Mouse (Mus musculus) limb, embryonic 14.5 days (tissue): ENCODE measurements around the gene Kcnmb4. TPM values are rescaled to one million over a fixed set of nuclear protein-coding genes. Genes with fewer than 3 reads are reported as not detected.

Experiments
- ATAC-seq: fragments of 200-750 bp; cut with Nextera tagmentation; 2 replicates; pipeline ENCODE4 v1.8.0; 2017; ENCODE audit warnings: low read depth, moderate number of reproducible peaks, moderate TSS enrichment; ENCODE audit not compliant: low FRiP score
- DNase-seq: peaks from one replicate; pipeline ENCODE4 v3.0.0-alpha.2; 2015; ENCODE audit warnings: low spot score
- H3K27ac ChIP-seq: fragments of 300-500 bp; sonication (generic); replicated peaks from 2 replicates; pipeline ENCODE4 v1.5.1; 2014; ENCODE audit warnings: low read depth, mild to moderate bottlenecking, low read length, moderate library complexity, mixed read lengths
- H3K27me3 ChIP-seq: fragments of 300-500 bp; sonication (generic); 2 replicates; pipeline ENCODE4 v1.6.1; 2014; ENCODE audit warnings: low read length, mixed read lengths; ENCODE audit not compliant: control insufficient read depth, insufficient read depth
- H3K36me3 ChIP-seq: fragments of 300-500 bp; sonication (generic); 2 replicates; pipeline ENCODE4 v1.6.1; 2014; ENCODE audit warnings: mild to moderate bottlenecking, low read length, moderate library complexity, mixed read lengths; ENCODE audit not compliant: control insufficient read depth, insufficient read depth
- H3K4me1 ChIP-seq: fragments of 300-500 bp; sonication (generic); 2 replicates; pipeline ENCODE4 v1.6.1; 2014; ENCODE audit warnings: antibody characterized with exemption, low read length, mixed read lengths; ENCODE audit not compliant: control insufficient read depth, insufficient read depth
- H3K4me2 ChIP-seq: fragments of 300-500 bp; sonication (generic); replicated peaks from 2 replicates; pipeline ENCODE4 v1.6.1; 2014; ENCODE audit warnings: low read depth, mild to moderate bottlenecking, low read length, moderate library complexity; ENCODE audit not compliant: severe bottlenecking
- H3K4me3 ChIP-seq: fragments of 300-500 bp; sonication (generic); replicated peaks from 2 replicates; pipeline ENCODE4 v1.5.1; 2014; ENCODE audit warnings: low read length
- H3K9ac ChIP-seq: fragments of 300-500 bp; sonication (generic); 2 replicates; pipeline ENCODE4 v1.6.1; 2014; ENCODE audit warnings: mild to moderate bottlenecking, low read depth, low read length, moderate library complexity; ENCODE audit not compliant: severe bottlenecking
- H3K9me3 ChIP-seq: fragments of 300-500 bp; sonication (generic); 2 replicates; pipeline ENCODE4 v1.6.1; 2016; ENCODE audit warnings: low read length; ENCODE audit not compliant: control insufficient read depth
- POLR2A ChIP-seq: fragments of 200-500 bp; IDR thresholded peaks from 2 replicates; pipeline ENCODE4 v1.8.0; 2012; ENCODE audit warnings: inconsistent platforms, mild to moderate bottlenecking, moderate library complexity, borderline replicate concordance; ENCODE audit not compliant: insufficient read depth, insufficient read length; ENCODE audit errors: extremely low read depth
- WGBS: fragments of 180-500 bp; shearing (Covaris S2); extraction: QIAGEN DNeasy Blood & Tissue Kit; methylation state at CpG from one replicate; pipeline ENCODE4 v1.1.7; 2014; 5-methylcytosine and 5-hydroxymethylcytosine counted together
- polyA plus RNA-seq, 2 experiments: library from polyadenylated mRNA; depleted of rRNA in 1 of 2; stranded (reverse) in 1 of 2; unstranded in 1 of 2; fragments of >200 nt; fragmentation: Nextera tagmentation in 1 of 2; extraction: Ambion mirVana in 1 of 2; gene quantifications; 2 replicates each; pipeline versions ENCODE4 v1.2.1 to v1.2.3; 2012 to 2014

The Kcnmb4 gene
- polyA plus RNA-seq (2012; rRNA removed) (31.8 and 41.7 TPM in 2 replicates), polyA plus RNA-seq (2014; fragmentation: Nextera tagmentation; extraction: Ambion mirVana) (13.7 and 15.9 TPM in 2 replicates)

DNA sequence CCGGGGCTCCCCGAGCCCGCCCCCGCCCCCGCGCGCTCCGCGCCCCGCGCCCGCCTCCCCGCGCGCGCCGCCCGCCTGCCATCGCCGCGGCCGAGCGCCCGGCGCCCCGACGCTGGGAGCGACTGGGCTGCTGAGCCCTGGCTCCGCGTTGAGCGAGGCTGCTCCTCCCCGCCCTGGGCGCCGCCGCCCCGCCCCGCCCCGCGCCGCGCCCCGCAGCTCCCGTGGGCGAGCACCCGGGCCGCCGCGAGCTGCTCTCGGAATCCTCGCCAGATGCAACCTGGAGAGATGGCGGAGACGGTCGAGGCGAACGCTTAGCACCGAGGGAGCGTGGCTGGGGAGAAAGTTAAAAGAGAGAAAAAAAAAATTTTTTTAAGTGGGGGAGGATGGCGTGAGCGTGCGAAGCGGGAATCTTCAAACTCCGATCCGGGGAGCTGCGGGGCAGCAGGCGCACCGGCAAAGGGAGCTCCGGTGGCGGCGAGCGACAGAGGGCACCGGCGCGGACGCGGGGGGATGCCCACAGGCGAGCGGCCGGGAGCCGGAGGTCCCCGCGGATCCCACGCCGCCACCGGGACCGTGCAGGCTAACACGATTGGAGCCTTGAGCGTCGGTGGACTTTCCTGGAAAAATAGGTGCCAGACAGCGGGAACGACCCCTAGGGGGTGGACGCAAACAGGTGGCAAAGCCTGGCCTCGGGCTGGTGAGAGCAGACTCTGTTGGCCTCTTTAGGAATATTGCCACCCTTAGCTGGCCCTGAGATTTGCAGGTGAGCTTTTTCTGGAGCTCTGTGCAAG lies at the start of gene Kcnmb4:
TSS of gene Kcnmb4 (minus strand) at position 120 of the 791 bp plus-strand sequence.
- Histone ChIP-seq H3K4me1 (peaks cover 13% of the 10 kb centered on the region), H3K36me3 (no peaks in the 10 kb centered on the region), H3K4me3 (peak within 1 kb of the TSS; percentile 67), H3K9me3 (no peaks in the 10 kb centered on the region), H3K4me2 (peak within 1 kb of the TSS; percentile 94), H3K9ac (peak within 1 kb of the TSS; percentile 79), H3K27ac (peak within 1 kb of the TSS; percentile 82), H3K27me3 (no peaks in the 10 kb centered on the region)
- WGBS = under 1% methylated on average over 49 of the region's 92 CpGs
- peak; percentile 75 for ATAC-seq
- DNase-seq = peak; percentile 31
- TF ChIP-seq POLR2A = no peak

DNA sequence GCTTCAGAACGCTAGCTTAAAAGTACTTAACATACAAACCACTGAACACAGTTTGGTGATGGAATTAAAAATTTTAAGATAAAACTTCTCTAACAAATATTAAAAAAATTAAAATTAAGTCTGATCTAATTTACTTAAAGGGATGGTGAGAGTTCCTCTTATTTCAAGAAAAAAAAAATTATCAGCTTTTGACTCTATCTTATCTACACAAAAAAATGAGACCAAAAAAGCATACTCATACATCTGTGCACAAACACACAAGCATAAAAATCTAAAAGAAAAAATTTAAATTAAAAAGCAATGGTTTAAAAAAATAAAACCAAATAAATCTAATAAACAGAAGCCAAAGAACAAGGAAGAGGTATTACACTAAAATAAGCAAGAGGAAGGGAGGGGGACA lies 45.9 kb upstream of the Kcnmb4 start:
- no peaks in the 10 kb centered on the region for H3K27me3 ChIP-seq
- H3K36me3 ChIP-seq = no peaks in the 10 kb centered on the region
- 85% methylated on average over 1 of the region's 1 CpGs for WGBS
- H3K9ac ChIP-seq = no peak overlapping the region
- H3K4me1 ChIP-seq = peaks cover 7% of the 10 kb centered on the region; the same call in 1 of the 2 replicates
- no peak overlapping the region for H3K4me3 ChIP-seq
- TF ChIP-seq POLR2A = no peak
- no peaks in the 10 kb centered on the region for H3K9me3 ChIP-seq
- ATAC-seq (no peak), DNase-seq (no peak)
- no peak overlapping the region for H3K27ac ChIP-seq
- no peak overlapping the region for H3K4me2 ChIP-seq

DNA sequence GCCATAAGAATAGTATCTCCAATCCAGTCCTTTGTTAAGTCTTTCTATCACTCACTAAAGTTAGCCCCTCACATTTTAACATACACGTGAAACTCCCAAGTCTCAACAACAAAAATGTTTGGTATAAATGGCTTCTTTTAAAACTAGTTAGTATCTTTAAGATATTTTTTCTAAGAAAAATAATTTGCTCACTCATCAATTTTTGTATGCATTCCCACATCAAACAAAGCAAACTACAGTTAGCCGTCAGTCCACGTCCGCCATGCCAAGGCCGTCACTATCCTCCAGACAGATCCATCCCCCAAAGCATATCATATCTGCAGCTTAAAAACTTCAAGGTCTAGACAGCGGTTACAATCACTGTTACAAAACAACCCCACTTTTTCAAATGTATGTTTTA lies 41.9 kb upstream of the Kcnmb4 start:
- 91% methylated on average over 6 of the region's 6 CpGs for WGBS
- DNase-seq (no peak), ATAC-seq (no peak)
- no peaks in the 10 kb centered on the region for H3K27me3 ChIP-seq
- no peaks in the 10 kb centered on the region for H3K9me3 ChIP-seq
- peaks cover 6% of the 10 kb centered on the region; the same call in 1 of the 2 replicates for H3K36me3 ChIP-seq
- H3K4me2 ChIP-seq = no peak overlapping the region
- no peak for TF ChIP-seq POLR2A
- no peak overlapping the region for H3K4me3 ChIP-seq
- no peak overlapping the region for H3K27ac ChIP-seq
- H3K9ac ChIP-seq = no peak overlapping the region
- peaks cover 7% of the 10 kb centered on the region; the same call in 1 of the 2 replicates for H3K4me1 ChIP-seq

DNA sequence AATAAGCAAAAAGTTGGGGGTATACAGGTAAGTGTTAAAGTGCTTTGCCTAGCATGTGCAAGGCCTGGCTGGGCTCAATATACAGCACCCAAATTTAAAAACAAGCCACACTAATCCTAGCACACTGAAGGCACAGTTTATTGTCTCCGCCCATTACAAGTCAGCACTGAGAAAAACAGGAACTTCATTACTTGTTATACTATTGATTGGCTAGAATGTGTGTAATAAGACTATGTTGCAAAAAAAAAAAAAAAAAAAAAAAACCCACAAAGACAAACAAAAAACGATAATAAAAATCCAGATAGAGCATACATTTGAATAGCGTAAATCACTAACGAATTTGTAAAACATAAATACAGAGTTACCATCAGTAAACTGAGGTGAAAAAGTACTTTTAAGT lies 41.5 kb upstream of the Kcnmb4 start:
- Histone ChIP-seq H3K9ac (no peak overlapping the region), H3K4me1 (peaks cover 7% of the 10 kb centered on the region; the same call in 1 of the 2 replicates), H3K4me2 (no peak overlapping the region), H3K4me3 (no peak overlapping the region), H3K9me3 (no peaks in the 10 kb centered on the region), H3K27me3 (no peaks in the 10 kb centered on the region), H3K36me3 (peaks cover 6% of the 10 kb centered on the region; the same call in 1 of the 2 replicates), H3K27ac (no peak overlapping the region)
- ATAC-seq (no peak), DNase-seq (no peak)
- no peak for TF ChIP-seq POLR2A
- 90% methylated on average over 4 of the region's 4 CpGs for WGBS

DNA sequence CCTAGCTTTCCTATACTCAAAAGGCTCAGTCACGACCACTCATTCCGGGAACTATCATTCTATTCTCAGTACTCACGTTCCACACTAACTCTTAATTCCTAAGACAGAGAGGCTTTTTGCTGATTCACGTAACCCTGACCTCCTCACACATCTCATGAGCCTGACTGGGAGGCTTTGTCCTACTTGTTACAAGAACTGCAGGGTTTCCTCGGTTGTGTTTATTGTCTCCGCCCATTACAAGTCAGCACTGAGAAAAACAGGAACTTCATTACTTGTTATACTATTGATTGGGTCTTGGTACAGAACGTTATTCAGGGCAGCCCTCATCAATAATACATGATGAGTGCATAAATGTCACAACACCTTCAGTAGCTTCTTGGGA lies 39.6 kb upstream of the Kcnmb4 start:
- no peak for DNase-seq
- Histone ChIP-seq H3K4me1 (no peaks in the 10 kb centered on the region), H3K4me2 (no peak overlapping the region), H3K9me3 (no peaks in the 10 kb centered on the region), H3K27me3 (no peaks in the 10 kb centered on the region), H3K4me3 (no peak overlapping the region), H3K9ac (no peak overlapping the region), H3K27ac (no peak overlapping the region), H3K36me3 (peaks cover 6% of the 10 kb centered on the region; the same call in 1 of the 2 replicates)
- WGBS = 77% methylated on average over 7 of the region's 7 CpGs
- no peak for TF ChIP-seq POLR2A
- no peak for ATAC-seq
